Mouse (Mus musculus) ES-Bruce4 (cell line): ENCODE measurements around the gene Fam155a.

Experiments
- EP300 ChIP-seq: IDR thresholded peaks from 2 replicates; pipeline ENCODE4 v1.6.1; 2011; ENCODE audit warnings: low read depth, low read length; ENCODE audit not compliant: insufficient read depth
- POLR2A ChIP-seq: IDR thresholded peaks from one replicate; pipeline ENCODE4 v1.8.1; 2011; ENCODE audit warnings: low read length; ENCODE audit not compliant: insufficient read depth

- TF ChIP-seq EP300 (no peak), POLR2A (no peak)
Measured at GRCm38 (mm10) chr8:9437822-9438221, 333.1 kb downstream of the Fam155a start.
